Mouse (Mus musculus) heart, adult 9 months (tissue): ENCODE results near the gene Stom.

Source experiments
- DNase-seq, 2 experiments: peaks; one replicate each; pipeline ENCODE4 v3.0.0; 2022; ENCODE audit warnings: low spot score in 2 of 2

The Stom gene

DNA sequence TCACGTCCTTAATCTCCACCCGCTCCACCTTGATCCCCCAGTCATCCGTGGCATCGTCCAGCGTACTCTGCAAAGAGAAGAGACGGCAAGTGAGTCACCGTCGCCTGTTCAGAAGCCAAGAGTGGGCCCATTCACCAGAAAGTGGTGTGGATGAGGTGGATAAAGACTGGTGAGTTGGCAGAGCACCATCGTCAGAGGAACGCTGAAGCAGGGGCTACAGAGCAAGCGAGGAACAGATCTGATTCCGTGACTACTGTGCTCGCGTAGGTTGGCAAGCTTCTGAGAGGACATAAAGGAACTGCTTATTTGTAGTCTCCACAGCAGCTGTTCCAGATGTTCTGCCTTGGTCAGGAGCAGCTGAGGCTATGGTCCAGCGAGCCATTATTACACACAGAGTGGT is 16.4 kb downstream of the Stom start:
- DNase-seq = no peak

- no peak for DNase-seq
Measured at GRCm38 (mm10) chr2:35318405-35318804, 18.4 kb downstream of the Stom start.

DNA sequence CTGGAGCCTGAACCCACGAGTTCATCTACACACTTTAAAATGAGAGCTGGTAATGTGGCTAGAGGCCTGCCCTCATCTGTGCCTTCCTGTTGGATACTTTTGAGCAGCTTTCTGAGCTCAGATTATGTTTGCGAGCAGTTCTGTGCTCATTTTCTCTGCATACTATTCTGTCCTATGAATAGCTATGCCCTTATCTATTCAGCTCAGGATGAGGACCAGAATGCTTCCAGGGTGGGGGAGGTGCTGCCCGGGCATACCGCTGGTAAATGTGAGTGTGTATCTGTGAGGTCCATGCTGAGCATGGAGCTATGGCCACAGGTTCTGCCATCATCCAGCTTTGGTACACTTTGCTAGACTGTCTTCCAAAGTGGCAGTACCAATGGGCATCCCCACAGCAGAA is 19.2 kb downstream of the Stom start:
- DNase-seq = no peak

DNA sequence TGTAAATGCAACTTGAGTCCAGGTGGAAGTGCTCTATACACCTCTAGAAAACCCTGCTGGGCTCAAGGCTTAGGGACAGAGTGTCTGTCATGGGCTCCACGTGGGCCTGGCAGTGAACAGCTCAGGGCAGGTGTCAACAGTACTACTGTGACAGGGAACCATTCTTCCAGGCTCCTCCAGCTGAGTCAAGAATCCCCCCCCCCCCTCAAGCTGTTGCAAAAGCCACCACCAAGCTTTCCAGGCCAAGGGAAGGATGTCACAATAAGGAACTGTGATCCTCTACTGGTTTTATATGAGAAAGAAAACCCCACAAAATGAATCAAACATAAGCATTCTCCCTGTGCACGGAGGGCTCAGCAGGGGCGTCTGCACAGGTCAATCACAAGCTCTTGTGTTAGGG is 22.5 kb downstream of the Stom start:
- no peak for DNase-seq

DNA sequence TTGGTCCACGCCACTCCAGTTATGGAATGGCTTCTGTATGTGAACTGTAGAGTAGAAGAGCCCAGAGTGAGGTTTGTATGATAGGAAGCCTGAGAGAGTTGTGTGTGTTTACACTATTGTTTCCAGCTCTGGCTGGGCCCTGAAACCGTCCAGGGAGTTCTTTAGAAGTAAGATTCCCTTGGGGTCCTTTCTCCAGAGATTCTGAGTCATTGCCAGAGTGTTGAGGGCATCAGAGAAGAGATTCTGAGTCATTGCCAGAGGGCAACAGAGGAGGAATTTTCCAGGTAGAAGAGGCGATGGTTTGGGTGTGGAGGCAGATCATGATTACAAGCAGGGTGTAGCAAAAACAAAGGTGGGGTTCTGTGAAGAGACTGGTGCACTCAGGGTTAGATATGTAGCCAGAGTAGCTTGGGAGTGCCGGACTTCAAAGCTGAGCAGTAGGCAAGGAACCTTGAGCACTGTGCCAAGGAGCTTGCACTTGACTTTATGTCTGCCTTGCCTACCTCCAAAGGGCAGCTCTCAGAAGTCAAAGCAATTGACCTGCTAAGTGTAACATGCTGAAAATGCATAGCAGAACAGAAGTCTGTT is 26.8 kb downstream of the Stom start:
- DNase-seq = no peak

GRCm38 (mm10) chr2:35308166-35308565 is 28.6 kb downstream of the Stom start:
- DNase-seq = no peak

- no peak for DNase-seq
Measured at GRCm38 (mm10) chr2:35302049-35302885, 34.5 kb downstream of the Stom start.

DNA sequence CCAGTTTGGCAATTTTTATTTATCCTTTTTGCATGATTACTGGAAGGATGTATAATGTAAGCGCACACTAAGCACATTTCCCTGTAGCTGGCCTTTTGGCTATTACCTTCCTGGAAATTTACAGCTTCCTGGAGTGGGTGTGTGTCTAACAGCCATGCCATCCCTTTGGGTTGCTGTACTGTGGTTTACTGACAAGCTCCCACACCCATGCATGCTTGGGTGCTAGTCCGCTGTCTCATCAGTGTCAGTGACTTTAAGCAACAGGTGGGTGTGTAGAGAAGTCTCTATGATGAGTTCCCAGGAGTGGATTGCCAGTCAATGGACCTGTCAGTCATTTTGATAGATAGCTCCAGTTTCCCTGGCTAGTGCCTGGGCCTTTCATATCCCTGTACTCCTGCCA is 37.3 kb downstream of the Stom start:
- no peak for DNase-seq

- DNase-seq = peak in 1 of 2 experiments; percentile 80
Measured at GRCm38 (mm10) chr2:35297703-35298332, 39.0 kb downstream of the Stom start.

GRCm38 (mm10) chr2:35293291-35293690 is 43.5 kb downstream of the Stom start:
- no peak for DNase-seq

GRCm38 (mm10) chr2:35292700-35293099 is 44.1 kb downstream of the Stom start:
- DNase-seq = no peak

DNA sequence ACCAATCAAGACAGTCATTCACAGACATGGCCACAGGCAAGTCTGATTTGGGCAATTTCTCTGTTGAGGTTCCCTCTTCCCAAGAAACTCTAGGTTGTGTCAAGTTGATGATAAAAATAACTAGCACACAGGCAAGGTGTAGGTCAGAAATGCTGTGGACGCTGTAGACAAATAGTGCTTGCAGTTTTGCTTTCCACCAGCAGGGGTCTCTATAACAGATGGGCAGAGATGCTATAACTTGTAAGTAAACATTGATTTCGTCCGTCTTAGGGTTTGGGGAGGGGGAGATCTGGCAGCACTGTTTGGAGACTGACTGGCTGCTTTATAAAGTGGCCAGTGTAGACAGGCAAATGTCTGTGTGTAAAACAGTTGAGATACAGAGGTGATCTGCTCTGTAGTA is 44.9 kb downstream of the Stom start:
- DNase-seq = no peak

- peak in 1 of 2 experiments; percentile 74 for DNase-seq
Measured at GRCm38 (mm10) chr2:35288758-35289635, 47.8 kb downstream of the Stom start.

- DNase-seq = no peak
Measured at GRCm38 (mm10) chr2:35287017-35287620, 49.7 kb downstream of the Stom start.

GRCm38 (mm10) chr2:35285209-35285608 is 51.6 kb downstream of the Stom start:
- no peak for DNase-seq

DNA sequence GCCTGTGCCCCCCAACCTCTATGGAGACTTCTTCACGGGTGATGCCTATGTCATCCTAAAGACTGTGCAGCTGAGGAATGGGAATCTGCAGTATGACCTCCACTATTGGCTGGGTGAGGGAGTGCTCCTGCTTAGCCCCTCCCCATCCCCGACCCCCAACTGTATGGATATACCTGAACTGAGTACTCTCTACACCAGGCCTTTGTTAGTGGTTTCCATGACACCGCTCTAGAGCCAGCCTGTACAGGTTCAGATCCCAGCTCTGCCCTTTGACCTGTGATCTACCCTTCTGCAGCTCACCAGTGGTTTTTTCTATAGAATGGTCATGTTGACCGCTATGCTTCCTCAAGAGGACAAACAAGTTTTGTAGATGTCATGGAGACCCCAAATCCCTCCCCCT is 52.8 kb downstream of the Stom start:
- DNase-seq = no peak

GRCm38 (mm10) chr2:35282214-35282613 is 54.6 kb downstream of the Stom start:
- DNase-seq = peak; percentile 88 to 90

DNA sequence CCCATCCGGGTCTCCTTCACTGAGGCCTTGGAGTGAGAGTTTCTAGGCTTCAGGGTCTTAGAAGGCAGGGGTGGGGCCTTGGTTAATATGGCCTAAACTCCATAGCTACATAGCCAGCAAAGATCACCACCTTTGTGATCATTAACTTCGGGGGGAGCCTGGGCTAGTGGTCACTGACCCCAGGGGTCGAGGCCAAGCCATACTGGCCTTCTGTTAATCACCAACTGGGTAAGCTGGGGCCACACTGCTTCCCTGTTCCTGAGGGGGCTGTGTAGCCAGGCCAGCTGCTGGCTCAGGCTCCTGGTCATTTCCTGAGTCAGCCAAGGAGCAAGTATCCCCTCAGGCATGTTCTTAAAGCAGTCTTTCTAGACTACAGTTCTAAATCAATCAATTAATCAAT is 56.8 kb downstream of the Stom start:
- no peak for DNase-seq

DNA sequence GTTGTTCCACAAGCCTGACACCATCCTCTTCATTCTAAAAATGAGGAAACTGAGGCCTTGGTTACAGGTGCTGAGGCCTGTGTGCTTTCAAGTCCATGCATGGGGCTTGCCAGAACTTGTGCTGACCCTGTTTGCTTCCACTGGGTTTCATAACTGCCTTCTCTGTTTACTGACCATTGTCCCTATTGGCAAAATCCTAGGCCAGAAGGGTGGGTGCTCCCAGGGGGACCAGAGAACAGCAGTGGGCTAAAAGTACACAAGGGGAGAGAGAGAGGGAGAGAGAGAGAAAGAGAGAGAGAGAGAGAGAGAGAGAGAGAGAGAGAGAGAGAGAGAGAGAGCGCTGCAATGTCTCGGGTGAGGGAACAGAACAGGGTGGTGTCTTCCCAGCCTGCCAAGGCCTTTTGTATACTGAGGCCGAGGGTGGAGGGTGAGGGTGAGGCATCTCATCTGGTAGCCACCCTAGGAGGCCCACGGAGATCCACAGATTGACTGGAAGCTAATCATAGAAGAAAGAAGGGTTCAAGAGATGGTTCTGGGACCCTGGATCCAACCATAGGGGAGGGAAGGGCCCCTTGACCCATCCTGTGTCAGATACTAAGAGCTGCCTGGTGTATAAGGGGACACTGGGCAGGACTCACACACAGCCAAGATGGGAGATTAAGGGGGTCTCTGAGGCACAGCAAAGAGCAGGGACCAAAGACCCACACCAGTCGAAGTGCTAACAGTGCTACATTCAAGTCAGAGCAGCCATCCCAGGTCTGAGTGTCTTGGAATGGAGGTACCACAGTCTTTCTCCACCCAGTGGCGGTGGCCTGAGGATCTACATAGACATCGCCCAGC is 58.2 kb downstream of the Stom start:
- peak in 1 of 2 experiments; percentile 74 for DNase-seq

- DNase-seq = peak; percentile 93 to 94
Measured at GRCm38 (mm10) chr2:35277686-35278085, 59.1 kb downstream of the Stom start.

DNA sequence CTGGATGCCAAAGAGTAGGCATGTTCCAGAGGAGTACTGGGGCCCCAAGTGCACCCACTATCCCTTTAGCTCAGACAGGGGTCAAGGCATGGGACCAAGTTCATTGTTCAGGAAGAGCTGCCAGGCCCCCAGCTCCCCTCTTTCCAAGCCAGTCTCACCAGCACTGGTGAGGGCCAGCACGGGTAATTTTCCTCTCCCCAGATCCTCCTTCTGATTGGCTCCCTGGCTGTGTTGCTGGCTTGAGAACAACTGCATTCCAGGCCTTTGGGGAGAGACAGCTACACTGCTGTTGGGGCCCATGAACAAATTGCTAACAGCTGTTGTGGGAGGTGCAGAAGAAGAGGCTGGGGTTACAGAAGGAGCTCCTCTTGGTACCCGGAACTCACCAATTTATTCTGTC is 63.2 kb downstream of the Stom start:
- DNase-seq = peak; percentile 81 to 83
